Mouse (Mus musculus) central nervous system, embryonic 14 days (tissue): ENCODE measurements around the gene Palb2. TPM values are rescaled to one million over a fixed set of nuclear protein-coding genes. Genes with fewer than 3 reads are reported as not detected.

ENCODE experiments used
- polyA plus RNA-seq: library from polyadenylated mRNA; depleted of rRNA; stranded (reverse); fragments of >200 nt; gene quantifications from 2 replicates; pipeline ENCODE4 v1.2.3, GENCODE M21; 2012; rRNA removed

Gene Palb2
- 6.4 and 7.1 TPM in 2 replicates for polyA plus RNA-seq

GRCm38 (mm10) chr7:122132497-122133337 is at the start of gene Palb2, which contains the start of gene Dctn5:
TSS of gene Palb2 (minus strand) at chr7:122132985.
TSS of gene Dctn5 (plus strand) at chr7:122133041.

GRCm38 (mm10) chr7:122158915-122159902 is 26.4 kb upstream of the Palb2 start, which contains the start of gene Plk1:
TSS of gene Plk1 (plus strand) at chr7:122159439.

GRCm38 (mm10) chr7:122101747-122102244 is 31.0 kb downstream of the Palb2 start, which contains the start of gene Ndufab1:
TSS of gene Ndufab1 (minus strand) at chr7:122101886.

GRCm38 (mm10) chr7:122066945-122067516 is 65.8 kb downstream of the Palb2 start, which contains the start of the genes Ubfd1 and Ears2:
TSS of gene Ubfd1 (plus strand) at chr7:122067175.
TSS of gene Ears2 (minus strand) at chr7:122067263.

Other genes with a start within 250 kb of the Palb2 start
- gene Cog7, start 151.3 kb downstream of the Palb2 start, polyA plus RNA-seq: 13.6 and 15.9 TPM in 2 replicates
- gene Gga2, start 111.8 kb downstream of the Palb2 start, polyA plus RNA-seq: 69.3 and 78.1 TPM in 2 replicates
- gene Ubfd1, start 65.8 kb downstream of the Palb2 start, polyA plus RNA-seq: 66.2 and 73.4 TPM in 2 replicates
- 9.4 TPM in 2 replicates for gene Ears2, start 65.7 kb downstream of the Palb2 start, polyA plus RNA-seq
- gene Ndufab1, start 31.1 kb downstream of the Palb2 start, polyA plus RNA-seq: 150 and 160 TPM in 2 replicates
- gene Dctn5, start 56 bp upstream of the Palb2 start, polyA plus RNA-seq: 116 and 118 TPM in 2 replicates
- 39.9 and 48.7 TPM in 2 replicates for gene Plk1, start 26.5 kb upstream of the Palb2 start, polyA plus RNA-seq
- 1.1 and 1.8 TPM in 2 replicates for gene Ern2, start 53.2 kb upstream of the Palb2 start, polyA plus RNA-seq
- gene Chp2, start 86.5 kb upstream of the Palb2 start, polyA plus RNA-seq: 1.2 and 1.6 TPM in 2 replicates
- 48.4 TPM in 2 replicates for gene Prkcb, start 155.8 kb upstream of the Palb2 start, polyA plus RNA-seq